Mouse (Mus musculus): ENCODE data around the gene Zfp454. TPM values are rescaled to one million over a fixed set of nuclear protein-coding genes. Genes with fewer than 3 reads are reported as not detected.

Zfp454 gene
- polyA plus RNA-seq (2014; fragmentation: Illumina TruSeq; extraction: RNeasy Lipid Tissue Mini Kit (QIAGEN cat#74804); ENCODE audit: low read depth, low replicate concordance): 1.2 TPM

DNA sequence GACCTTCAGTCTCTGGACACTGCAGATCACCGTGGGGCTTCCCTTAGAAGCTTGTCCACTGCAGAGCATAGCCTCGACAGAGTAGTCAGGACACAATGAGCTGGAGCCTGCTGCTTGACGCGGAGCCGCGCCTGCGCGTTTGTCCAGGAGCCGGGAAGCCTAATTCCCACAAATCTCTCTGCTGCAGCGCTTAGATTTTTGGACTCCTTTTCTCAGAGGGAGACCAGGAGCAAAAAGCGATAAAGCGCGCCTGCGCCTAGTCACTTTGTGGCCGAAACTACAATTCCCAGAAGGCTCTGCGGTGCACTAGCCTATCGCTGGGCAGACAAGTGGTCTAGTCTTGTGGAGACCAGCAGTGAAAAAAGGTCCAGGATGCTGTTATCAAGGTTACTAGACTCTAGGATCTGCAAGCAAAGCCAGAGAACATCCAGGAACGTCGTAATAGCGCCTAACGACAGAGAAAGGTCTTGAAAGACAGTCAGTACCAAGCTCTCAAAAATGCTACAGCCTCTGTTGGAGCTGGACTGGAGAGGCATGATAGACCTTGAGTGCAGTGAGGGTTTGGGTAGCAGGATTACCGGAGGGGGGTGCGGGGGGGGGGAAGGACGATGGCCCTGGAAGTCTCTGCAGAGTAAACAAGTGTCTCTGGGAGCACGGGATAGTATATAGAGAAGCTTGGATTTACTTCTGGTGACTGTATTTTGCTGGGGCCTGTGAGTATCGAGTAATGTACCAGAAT is at the start of gene Zfp454:
Zfp454 (minus strand) TSS at position 262 of the 739 bp plus-strand sequence.

DNA sequence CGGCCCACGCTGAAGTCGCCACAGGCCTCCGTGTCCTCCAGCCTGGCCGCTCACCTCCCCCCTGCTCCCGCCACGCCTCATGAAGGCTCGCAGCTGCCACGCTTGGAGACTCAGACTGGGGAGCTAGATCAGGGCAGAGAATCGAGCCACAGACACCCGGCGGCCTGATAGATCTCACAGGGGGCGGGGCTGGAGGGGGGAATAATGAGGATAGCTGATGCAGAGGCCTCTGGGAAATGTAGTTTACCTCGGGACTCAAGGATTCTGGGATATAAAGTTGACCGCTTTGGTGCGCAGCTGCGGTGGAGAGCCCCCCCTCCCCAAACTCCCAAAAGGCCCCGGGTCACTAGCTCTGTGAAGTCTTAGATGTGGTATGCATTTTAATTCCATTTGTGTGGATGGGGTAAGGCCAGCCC is 44.0 kb upstream of the Zfp454 start, which contains the start of gene Zfp354b:
Zfp354b (minus strand) TSS at position 183 of the 416 bp plus-strand sequence.

DNA sequence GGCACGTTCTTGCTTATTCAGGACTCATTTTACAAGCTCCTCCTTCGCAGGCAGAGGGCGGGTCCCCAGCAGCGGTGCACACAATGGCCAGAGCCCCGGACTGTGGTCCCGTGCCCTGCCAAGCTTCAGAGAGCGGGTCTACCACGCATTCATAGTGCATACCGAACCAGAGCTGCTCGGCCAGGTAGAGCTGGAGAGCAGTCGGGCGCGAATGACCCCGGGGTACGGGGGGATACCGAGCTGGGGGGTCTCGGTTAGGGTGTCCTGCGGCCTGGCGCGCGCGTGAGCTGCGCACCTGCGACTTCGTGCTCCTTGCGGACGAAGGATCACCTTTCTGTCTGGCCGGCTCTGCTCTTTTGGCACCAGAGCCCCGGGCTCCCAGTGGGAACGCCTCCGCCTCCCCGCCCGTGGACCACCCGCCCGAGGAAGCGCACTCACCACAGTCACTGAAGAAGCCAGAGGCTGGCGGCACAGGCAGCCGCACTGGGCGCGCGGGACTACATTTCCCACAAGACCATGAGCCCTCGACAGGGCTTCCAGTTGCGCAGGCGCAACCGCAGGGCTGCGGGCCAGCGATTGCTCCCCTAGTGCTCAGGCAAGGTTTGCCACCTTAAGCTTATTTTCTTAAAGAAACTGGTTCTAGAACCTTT is 28.3 kb upstream of the Zfp454 start, which contains the start of gene Zfp2:
Zfp2 (minus strand) TSS at position 495 of the 650 bp plus-strand sequence.

DNA sequence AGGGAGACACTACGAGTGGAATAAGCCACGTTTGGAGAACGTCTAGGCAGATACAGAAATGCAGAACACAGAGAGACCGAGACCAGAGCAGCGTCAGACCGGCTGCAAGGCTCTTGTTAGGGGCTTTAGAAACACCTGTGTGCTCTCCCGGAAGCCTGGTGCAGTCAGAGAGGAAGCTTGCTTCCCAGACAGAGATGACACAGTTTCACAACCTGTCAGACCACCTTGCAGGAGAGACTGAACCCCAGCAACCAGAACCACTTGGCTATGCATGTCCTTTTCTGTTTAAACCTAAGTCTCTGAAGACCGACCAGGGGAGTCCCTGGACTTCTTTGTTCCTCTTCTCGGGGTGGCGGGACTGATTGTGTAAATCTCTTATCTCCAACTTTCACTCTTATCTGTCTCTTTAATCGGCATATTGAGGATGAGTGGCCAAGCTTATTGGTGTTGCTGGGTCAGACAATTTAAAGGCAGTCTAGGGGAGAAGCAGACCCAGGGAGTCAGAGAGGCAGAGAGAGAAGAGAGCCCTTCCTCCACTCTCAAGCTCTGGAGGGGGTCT is 37.2 kb downstream of the Zfp454 start, which contains the start of gene Grm6:
Grm6 (plus strand) TSS at position 509 of the 559 bp plus-strand sequence.

DNA sequence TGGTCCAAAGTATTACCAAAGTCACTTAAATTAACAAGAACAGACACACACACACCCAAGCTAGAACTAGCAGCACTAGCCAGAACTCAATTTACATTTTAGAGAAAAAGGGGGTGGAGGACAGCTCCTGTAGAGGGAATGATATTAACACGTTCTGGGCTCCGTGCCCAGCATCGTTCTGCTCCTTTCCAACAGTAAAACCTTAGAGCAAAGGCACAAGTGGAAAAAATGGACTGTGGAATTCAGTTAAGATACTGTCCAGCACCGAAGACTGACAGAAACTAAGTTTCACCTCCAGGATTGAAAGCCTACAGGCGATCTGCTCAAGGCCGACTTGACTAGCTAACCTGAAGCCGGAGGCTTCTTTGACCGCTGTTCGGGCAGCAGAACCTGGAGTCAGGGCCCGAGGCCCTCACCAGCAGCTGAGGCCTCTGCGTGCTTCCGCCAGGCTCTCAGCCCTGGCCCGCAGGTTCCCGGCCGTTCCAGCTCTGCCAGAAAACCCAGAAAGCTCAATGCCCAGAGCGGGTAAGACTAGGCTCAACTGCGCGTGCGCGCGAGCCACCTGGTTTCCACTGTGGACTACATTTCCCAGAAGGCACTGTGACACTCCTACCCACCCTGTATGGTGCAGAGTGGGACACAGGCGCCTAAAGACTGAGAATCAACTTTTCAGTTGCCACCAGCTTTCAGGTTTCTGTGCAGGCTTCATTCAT is 46.3 kb downstream of the Zfp454 start, which contains the start of gene Zfp879:
Zfp879 (minus strand) TSS at position 530 of the 713 bp plus-strand sequence.

DNA sequence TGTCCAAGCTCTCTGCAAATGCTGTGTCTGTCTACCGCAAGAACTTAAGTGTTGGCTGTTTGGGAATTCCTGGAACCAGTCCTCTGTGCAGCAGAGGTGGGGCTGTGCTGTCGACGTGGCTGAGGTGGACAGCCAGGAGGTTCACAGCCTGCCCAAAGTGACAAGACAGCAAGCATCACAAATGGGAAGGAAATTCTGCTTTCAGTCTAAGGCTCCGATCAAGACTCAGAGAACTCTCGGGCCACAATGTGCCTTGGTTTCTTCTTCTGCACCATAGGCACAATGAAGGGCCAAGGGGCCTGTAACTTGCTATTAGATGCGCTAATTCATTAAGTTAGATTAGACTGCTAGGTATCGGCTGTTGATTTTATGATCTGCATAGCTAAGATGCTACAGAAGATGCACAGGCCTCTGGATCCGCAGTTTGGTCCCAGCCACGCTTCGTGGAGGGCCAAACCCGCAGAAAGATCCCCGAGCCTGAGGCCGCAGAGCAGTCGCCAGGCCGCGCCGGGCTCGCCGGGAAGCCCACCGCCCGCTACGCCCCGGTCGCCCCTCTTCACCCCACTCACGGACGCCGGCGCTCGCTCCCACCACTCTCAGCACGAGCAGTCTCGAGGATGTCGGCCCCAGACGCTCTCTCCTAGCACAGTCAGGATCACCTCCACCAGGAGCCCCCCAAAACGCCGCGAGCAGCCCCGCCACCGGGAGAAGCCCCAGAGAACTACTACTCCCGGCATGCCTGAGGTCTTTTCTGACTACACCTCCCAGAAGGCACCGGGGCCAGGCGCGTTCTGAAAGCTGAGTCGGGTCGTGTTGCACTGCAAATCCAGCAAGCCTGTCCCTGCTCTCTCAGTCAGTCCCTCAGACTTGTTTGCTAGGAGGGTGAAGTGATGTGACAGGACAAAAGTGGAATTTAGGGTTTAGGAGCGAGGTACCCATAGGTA is 60.2 kb downstream of the Zfp454 start, which contains the start of gene Zfp354c:
Zfp354c (minus strand) TSS at position 715 of the 944 bp plus-strand sequence.

Other genes starting within 250 kb of the Zfp454 start
- 1.9 TPM for gene Zfp354c, start 59.9 kb downstream of the Zfp454 start, polyA plus RNA-seq (2014; fragmentation: Illumina TruSeq; extraction: RNeasy Lipid Tissue Mini Kit (QIAGEN cat#74804); ENCODE audit: low read depth, low replicate concordance)
- gene Zfp879, start 46.1 kb downstream of the Zfp454 start, polyA plus RNA-seq (2014; fragmentation: Illumina TruSeq; extraction: RNeasy Lipid Tissue Mini Kit (QIAGEN cat#74804); ENCODE audit: low read depth, low replicate concordance): 2.0 TPM
- not detected for gene Grm6, start 37.0 kb downstream of the Zfp454 start, polyA plus RNA-seq (2014; fragmentation: Illumina TruSeq; extraction: RNeasy Lipid Tissue Mini Kit (QIAGEN cat#74804); ENCODE audit: low read depth, low replicate concordance)
- gene Zfp2, start 28.5 kb upstream of the Zfp454 start, polyA plus RNA-seq (2014; fragmentation: Illumina TruSeq; extraction: RNeasy Lipid Tissue Mini Kit (QIAGEN cat#74804); ENCODE audit: low read depth, low replicate concordance): 5.7 TPM
- 2.4 TPM for gene Zfp354b, start 44.0 kb upstream of the Zfp454 start, polyA plus RNA-seq (2014; fragmentation: Illumina TruSeq; extraction: RNeasy Lipid Tissue Mini Kit (QIAGEN cat#74804); ENCODE audit: low read depth, low replicate concordance)
- gene 4933414I15Rik, start 56.1 kb upstream of the Zfp454 start, polyA plus RNA-seq (2014; fragmentation: Illumina TruSeq; extraction: RNeasy Lipid Tissue Mini Kit (QIAGEN cat#74804); ENCODE audit: low read depth, low replicate concordance): not detected
- gene Prop1, start 66.1 kb upstream of the Zfp454 start, polyA plus RNA-seq (2014; fragmentation: Illumina TruSeq; extraction: RNeasy Lipid Tissue Mini Kit (QIAGEN cat#74804); ENCODE audit: low read depth, low replicate concordance): not detected
- gene Olfr1378, start 78.9 kb upstream of the Zfp454 start, polyA plus RNA-seq (2014; fragmentation: Illumina TruSeq; extraction: RNeasy Lipid Tissue Mini Kit (QIAGEN cat#74804); ENCODE audit: low read depth, low replicate concordance): not detected
- gene Olfr1377, start 94.3 kb upstream of the Zfp454 start, polyA plus RNA-seq (2014; fragmentation: Illumina TruSeq; extraction: RNeasy Lipid Tissue Mini Kit (QIAGEN cat#74804); ENCODE audit: low read depth, low replicate concordance): not detected
- gene Olfr51, start 115.9 kb upstream of the Zfp454 start, polyA plus RNA-seq (2014; fragmentation: Illumina TruSeq; extraction: RNeasy Lipid Tissue Mini Kit (QIAGEN cat#74804); ENCODE audit: low read depth, low replicate concordance): not detected
- gene Olfr54, start 126.6 kb upstream of the Zfp454 start, polyA plus RNA-seq (2014; fragmentation: Illumina TruSeq; extraction: RNeasy Lipid Tissue Mini Kit (QIAGEN cat#74804); ENCODE audit: low read depth, low replicate concordance): not detected
- gene Olfr1375, start 160.5 kb upstream of the Zfp454 start, polyA plus RNA-seq (2014; fragmentation: Illumina TruSeq; extraction: RNeasy Lipid Tissue Mini Kit (QIAGEN cat#74804); ENCODE audit: low read depth, low replicate concordance): not detected
- gene Zfp354a, start 171.6 kb upstream of the Zfp454 start, polyA plus RNA-seq (2014; fragmentation: Illumina TruSeq; extraction: RNeasy Lipid Tissue Mini Kit (QIAGEN cat#74804); ENCODE audit: low read depth, low replicate concordance): 2.5 TPM

Data from heart, adult 10 weeks (tissue).